Mouse (Mus musculus): ENCODE measurements at regions not wholly inside any gene's neighbourhood (a gene's known extent, or its start where the extent isn't known, plus 50 kb on each side); places are given as distances from the start of the nearest gene placed in this dataset.
"Not testable (repeated sequence)": the region's sequence is repeated elsewhere in the genome, so short reads cannot be mapped to it uniquely, and the experiment has no call there.

- DNase-seq (ENCODE audit: low read depth, low spot score), result not testable (repeated sequence)
Observed at GRCm38 (mm10) chr1:157622156-157622555, 115.6 kb downstream of the Sec16b start.

GRCm38 (mm10) chr1:157632586-157632985, 126.1 kb downstream of the Sec16b start:
- DNase-seq (ENCODE audit: low read depth, low spot score), result no peak

- no peak for DNase-seq (ENCODE audit: low read depth, low spot score)
Observed at GRCm38 (mm10) chr1:157633470-157633869, 126.9 kb downstream of the Sec16b start.

GRCm38 (mm10) chr1:157635776-157636175, 129.2 kb downstream of the Sec16b start:
- no peak for DNase-seq (ENCODE audit: low read depth, low spot score)

- no peak for DNase-seq (ENCODE audit: low read depth, low spot score)
Observed at GRCm38 (mm10) chr1:157643524-157643923, 137.0 kb downstream of the Sec16b start.

GRCm38 (mm10) chr1:157645682-157646421, 139.3 kb downstream of the Sec16b start:
- DNase-seq (ENCODE audit: low read depth, low spot score), result no peak

GRCm38 (mm10) chr1:157655446-157655845, 148.9 kb downstream of the Sec16b start:
- no peak for DNase-seq (ENCODE audit: low read depth, low spot score)

- no peak for DNase-seq (ENCODE audit: low read depth, low spot score)
Observed at GRCm38 (mm10) chr1:157669626-157670025, 163.1 kb downstream of the Sec16b start.

- DNase-seq (ENCODE audit: low read depth, low spot score), result no peak
Observed at GRCm38 (mm10) chr1:157684356-157684755, 177.8 kb downstream of the Sec16b start.

- DNase-seq (ENCODE audit: low read depth, low spot score), result no peak
Observed at GRCm38 (mm10) chr1:157695198-157695597, 188.7 kb downstream of the Sec16b start.

- DNase-seq (ENCODE audit: low read depth, low spot score), result no peak
Observed at GRCm38 (mm10) chr1:157703639-157704038, 197.1 kb downstream of the Sec16b start.

GRCm38 (mm10) chr1:157705364-157705763, 198.8 kb downstream of the Sec16b start:
- no peak for DNase-seq (ENCODE audit: low read depth, low spot score)

- DNase-seq (ENCODE audit: low read depth, low spot score), result no peak
Observed at GRCm38 (mm10) chr1:157707256-157707655, 200.7 kb downstream of the Sec16b start.

GRCm38 (mm10) chr1:157709117-157709516, 202.6 kb downstream of the Sec16b start:
- no peak for DNase-seq (ENCODE audit: low read depth, low spot score)

- DNase-seq (ENCODE audit: low read depth, low spot score), result no peak
Observed at GRCm38 (mm10) chr1:157710870-157711269, 204.3 kb downstream of the Sec16b start.

GRCm38 (mm10) chr1:157712519-157712918, 206.0 kb downstream of the Sec16b start:
- no peak for DNase-seq (ENCODE audit: low read depth, low spot score)

- no peak for DNase-seq (ENCODE audit: low read depth, low spot score)
Observed at GRCm38 (mm10) chr1:157713851-157714250, 207.3 kb downstream of the Sec16b start.

- DNase-seq (ENCODE audit: low read depth, low spot score), result no peak
Observed at GRCm38 (mm10) chr1:157715632-157716031, 209.1 kb downstream of the Sec16b start.

GRCm38 (mm10) chr1:157717131-157717530, 210.6 kb downstream of the Sec16b start:
- no peak for DNase-seq (ENCODE audit: low read depth, low spot score)

GRCm38 (mm10) chr1:157721946-157722345, 215.4 kb downstream of the Sec16b start:
- no peak for DNase-seq (ENCODE audit: low read depth, low spot score)

GRCm38 (mm10) chr1:157731124-157731523, 224.6 kb downstream of the Sec16b start:
- DNase-seq (ENCODE audit: low read depth, low spot score), result no peak

GRCm38 (mm10) chr1:157740725-157741665, 234.5 kb downstream of the Sec16b start:
- DNase-seq (ENCODE audit: low read depth, low spot score), result no peak

- peak; percentile 74 for DNase-seq (ENCODE audit: low read depth, low spot score)
Observed at GRCm38 (mm10) chr1:157745611-157746010, 239.1 kb downstream of the Sec16b start.

Data from brain, embryonic 18.5 days (tissue).